Mouse (Mus musculus): Measurements from ENCODE around the gene Gm8947.
"Not testable (repeated sequence)": the region's sequence is repeated elsewhere in the genome, so short reads cannot be mapped to it uniquely, and the experiment has no call there.

Gm8947 gene

GRCm38 (mm10) chr1:151180167-151180566, 12.0 kb upstream of the Gm8947 start:
- DNase-seq (ENCODE audit: low read depth, low spot score): no peak

GRCm38 (mm10) chr1:151182266-151182665, 9.9 kb upstream of the Gm8947 start, which contains the start of gene Gm47985:
Gm47985 (plus strand) TSS chr1:151182537.
- not testable (repeated sequence) for DNase-seq (ENCODE audit: low read depth, low spot score)

- DNase-seq (ENCODE audit: low read depth, low spot score): not testable (repeated sequence)
Observed at GRCm38 (mm10) chr1:151186186-151186585, 6.0 kb upstream of the Gm8947 start.

- not testable (repeated sequence) for DNase-seq (ENCODE audit: low read depth, low spot score)
Observed at GRCm38 (mm10) chr1:151186879-151187424, 5.2 kb upstream of the Gm8947 start.

GRCm38 (mm10) chr1:151188469-151188868, 3.7 kb upstream of the Gm8947 start:
- DNase-seq (ENCODE audit: low read depth, low spot score): no peak

- not testable (repeated sequence) for DNase-seq (ENCODE audit: low read depth, low spot score)
Observed at GRCm38 (mm10) chr1:151192739-151193138, 563 bp downstream of the Gm8947 start.

GRCm38 (mm10) chr1:151195986-151196385, 3.8 kb downstream of the Gm8947 start:
- not testable (repeated sequence) for DNase-seq (ENCODE audit: low read depth, low spot score)

- DNase-seq (ENCODE audit: low read depth, low spot score): not testable (repeated sequence)
Observed at GRCm38 (mm10) chr1:151196690-151197089, 4.5 kb downstream of the Gm8947 start.

GRCm38 (mm10) chr1:151198120-151198519, 5.9 kb downstream of the Gm8947 start, which contains the start of gene Gm47995:
Gm47995 (plus strand) TSS chr1:151198448.
- not testable (repeated sequence) for DNase-seq (ENCODE audit: low read depth, low spot score)

- not testable (repeated sequence) for DNase-seq (ENCODE audit: low read depth, low spot score)
Observed at GRCm38 (mm10) chr1:151200620-151201019, 8.4 kb downstream of the Gm8947 start.

GRCm38 (mm10) chr1:151202771-151203170, 10.6 kb downstream of the Gm8947 start:
- DNase-seq (ENCODE audit: low read depth, low spot score): not testable (repeated sequence)

GRCm38 (mm10) chr1:151203818-151204217, 11.6 kb downstream of the Gm8947 start, which contains the start of gene 3110040M04Rik:
3110040M04Rik (plus strand) TSS chr1:151204121.
- DNase-seq (ENCODE audit: low read depth, low spot score): not testable (repeated sequence)

GRCm38 (mm10) chr1:151208493-151208892, 16.3 kb downstream of the Gm8947 start:
- DNase-seq (ENCODE audit: low read depth, low spot score): not testable (repeated sequence)

GRCm38 (mm10) chr1:151208944-151209343, 16.8 kb downstream of the Gm8947 start:
- not testable (repeated sequence) for DNase-seq (ENCODE audit: low read depth, low spot score)

- DNase-seq (ENCODE audit: low read depth, low spot score): not testable (repeated sequence)
Observed at GRCm38 (mm10) chr1:151209824-151210355, 17.7 kb downstream of the Gm8947 start, which contains the start of gene Gm47996. Gm47996 (plus strand) TSS chr1:151210131.

GRCm38 (mm10) chr1:151211666-151212065, 19.5 kb downstream of the Gm8947 start:
- not testable (repeated sequence) for DNase-seq (ENCODE audit: low read depth, low spot score)

GRCm38 (mm10) chr1:151214862-151215261, 22.7 kb downstream of the Gm8947 start:
- no peak for DNase-seq (ENCODE audit: low read depth, low spot score)

GRCm38 (mm10) chr1:151215985-151216384, 23.8 kb downstream of the Gm8947 start:
- DNase-seq (ENCODE audit: low read depth, low spot score): no peak

GRCm38 (mm10) chr1:151216417-151216816, 24.2 kb downstream of the Gm8947 start:
- no peak for DNase-seq (ENCODE audit: low read depth, low spot score)

GRCm38 (mm10) chr1:151219045-151219444, 26.9 kb downstream of the Gm8947 start:
- DNase-seq (ENCODE audit: low read depth, low spot score): no peak

GRCm38 (mm10) chr1:151220098-151220497, 27.9 kb downstream of the Gm8947 start:
- DNase-seq (ENCODE audit: low read depth, low spot score): no peak

- no peak for DNase-seq (ENCODE audit: low read depth, low spot score)
Observed at GRCm38 (mm10) chr1:151222561-151223267, 30.5 kb downstream of the Gm8947 start.

Data from forelimb bud, embryonic 11.5 days (tissue).